Mouse (Mus musculus): ENCODE data around the gene Ppif. TPM values are rescaled to one million over a fixed set of nuclear protein-coding genes. Genes with fewer than 3 reads are reported as not detected.
A peak's percentile ranks its signal among the peaks of the same experiment; 100 is the strongest.

The Ppif gene
- polyA plus RNA-seq, 1 experiment from 2014 or later: 34.1 TPM

- Histone ChIP-seq H3K9me3 (no peaks in the 10 kb centered on the region), H3K9ac (no peak overlapping the region), H3K36me3 (peaks cover 40% of the 10 kb centered on the region), H3K4me3 (no peak overlapping the region), H3K27me3 (no peaks in the 10 kb centered on the region), H3K4me2 (no peak overlapping the region), H3K27ac (no peak overlapping the region), H3K4me1 (no peaks in the 10 kb centered on the region)
- ATAC-seq (ENCODE audit: insufficient number of reproducible peaks, insufficient read depth, low FRiP score, low TSS enrichment, low read depth): no peak
These were observed 8.0 kb downstream of the Ppif start for GRCm38 (mm10) chr14:25701986-25702385.

GRCm38 (mm10) chr14:25707691-25708181, 13.8 kb downstream of the Ppif start:
- Histone ChIP-seq H3K27ac (peak overlapping the region; percentile 64), H3K9ac (0 out of 2 replicates have a peak overlapping the region, but pooled peaks have one; percentile 6), H3K4me2 (no peak overlapping the region), H3K4me1 (peaks cover 33% of the 10 kb centered on the region), H3K27me3 (no peaks in the 10 kb centered on the region), H3K36me3 (no peaks in the 10 kb centered on the region), H3K4me3 (no peak overlapping the region), H3K9me3 (no peaks in the 10 kb centered on the region)
- 35% methylated on average over 5 of the region's 5 CpGs for WGBS
- ATAC-seq (ENCODE audit: insufficient number of reproducible peaks, insufficient read depth, low FRiP score, low TSS enrichment, low read depth): no peak

GRCm38 (mm10) chr14:25708451-25708850, 14.5 kb downstream of the Ppif start:
- Histone ChIP-seq H3K27me3 (no peaks in the 10 kb centered on the region), H3K4me1 (peaks cover 34% of the 10 kb centered on the region), H3K4me3 (no peak overlapping the region), H3K27ac (peak overlapping the region; percentile 64), H3K9me3 (no peaks in the 10 kb centered on the region), H3K9ac (no peak overlapping the region), H3K36me3 (no peaks in the 10 kb centered on the region), H3K4me2 (no peak overlapping the region)
- 52% methylated on average over 4 of the region's 4 CpGs for WGBS
- no peak for ATAC-seq (ENCODE audit: insufficient number of reproducible peaks, insufficient read depth, low FRiP score, low TSS enrichment, low read depth)

- no peaks in the 10 kb centered on the region for H3K27me3 ChIP-seq
- no peaks in the 10 kb centered on the region for H3K9me3 ChIP-seq
- 100% methylated on average over 2 of the region's 2 CpGs for WGBS
- no peak for ATAC-seq (ENCODE audit: insufficient number of reproducible peaks, insufficient read depth, low FRiP score, low TSS enrichment, low read depth)
- no peak overlapping the region for H3K4me3 ChIP-seq
- H3K36me3 ChIP-seq: 0 out of 2 replicates have a peak, but pooled peaks cover 2% of the 10 kb centered on the region
- H3K27ac ChIP-seq: peak overlapping the region; percentile 64; the same call in 1 of the 2 replicates
- no peak overlapping the region for H3K9ac ChIP-seq
- peaks cover 39% of the 10 kb centered on the region for H3K4me1 ChIP-seq
- H3K4me2 ChIP-seq: no peak overlapping the region
These were observed 15.0 kb downstream of the Ppif start for GRCm38 (mm10) chr14:25708917-25709316.

- no peak overlapping the region for H3K4me2 ChIP-seq
These were observed 16.1 kb downstream of the Ppif start for GRCm38 (mm10) chr14:25710073-25710472.

GRCm38 (mm10) chr14:25710681-25711080, 16.7 kb downstream of the Ppif start:
- H3K4me3 ChIP-seq: no peak overlapping the region
- H3K9me3 ChIP-seq: no peaks in the 10 kb centered on the region
- no peaks in the 10 kb centered on the region for H3K27me3 ChIP-seq
- WGBS: 66% methylated on average over 4 of the region's 4 CpGs
- H3K9ac ChIP-seq: no peak overlapping the region
- H3K4me1 ChIP-seq: peaks cover 45% of the 10 kb centered on the region
- ATAC-seq (ENCODE audit: insufficient number of reproducible peaks, insufficient read depth, low FRiP score, low TSS enrichment, low read depth): no peak
- no peak overlapping the region for H3K4me2 ChIP-seq
- peak overlapping the region; percentile 22; the same call in 1 of the 2 replicates for H3K27ac ChIP-seq
- H3K36me3 ChIP-seq: peaks cover 18% of the 10 kb centered on the region

More at GRCm38 (mm10) chr14:25710073-25710472, 16.1 kb downstream of the Ppif start:
- Histone ChIP-seq H3K4me3 (no peak overlapping the region), H3K9ac (no peak overlapping the region), H3K27ac (no peak overlapping the region), H3K36me3 (peaks cover 12% of the 10 kb centered on the region), H3K4me1 (peaks cover 45% of the 10 kb centered on the region), H3K9me3 (no peaks in the 10 kb centered on the region), H3K27me3 (no peaks in the 10 kb centered on the region)
- no peak for ATAC-seq (ENCODE audit: insufficient number of reproducible peaks, insufficient read depth, low FRiP score, low TSS enrichment, low read depth)
- WGBS: 64% methylated on average over 4 of the region's 4 CpGs

GRCm38 (mm10) chr14:25711177-25711576, 17.2 kb downstream of the Ppif start:
- ATAC-seq (ENCODE audit: insufficient number of reproducible peaks, insufficient read depth, low FRiP score, low TSS enrichment, low read depth): no peak
- H3K4me1 ChIP-seq: peaks cover 45% of the 10 kb centered on the region

GRCm38 (mm10) chr14:25711602-25712001, 17.6 kb downstream of the Ppif start:
- Histone ChIP-seq H3K27ac (no peak overlapping the region), H3K36me3 (peaks cover 27% of the 10 kb centered on the region), H3K9me3 (no peaks in the 10 kb centered on the region), H3K27me3 (no peaks in the 10 kb centered on the region), H3K4me2 (no peak overlapping the region), H3K4me1 (peaks cover 45% of the 10 kb centered on the region), H3K9ac (no peak overlapping the region), H3K4me3 (no peak overlapping the region)
- WGBS: 49% methylated on average over 8 of the region's 8 CpGs
- no peak for ATAC-seq (ENCODE audit: insufficient number of reproducible peaks, insufficient read depth, low FRiP score, low TSS enrichment, low read depth)

More at GRCm38 (mm10) chr14:25711177-25711576, 17.2 kb downstream of the Ppif start:
- no peaks in the 10 kb centered on the region for H3K9me3 ChIP-seq
- H3K27ac ChIP-seq: 0 out of 2 replicates have a peak overlapping the region, but pooled peaks have one; percentile 22
- no peak overlapping the region for H3K4me3 ChIP-seq
- whole genome bisulfite sequencing: 58% methylated on average over 7 of the region's 7 CpGs
- peaks cover 23% of the 10 kb centered on the region for H3K36me3 ChIP-seq
- no peaks in the 10 kb centered on the region for H3K27me3 ChIP-seq
- no peak overlapping the region for H3K4me2 ChIP-seq
- H3K9ac ChIP-seq: no peak overlapping the region

- H3K9ac ChIP-seq: no peak overlapping the region
- 7% methylated on average over 4 of the region's 4 CpGs for WGBS
- H3K27ac ChIP-seq: no peak overlapping the region
- no peak for ATAC-seq (ENCODE audit: insufficient number of reproducible peaks, insufficient read depth, low FRiP score, low TSS enrichment, low read depth)
- no peak overlapping the region for H3K4me2 ChIP-seq
- H3K36me3 ChIP-seq: peaks cover 42% of the 10 kb centered on the region
- no peaks in the 10 kb centered on the region for H3K27me3 ChIP-seq
- no peak overlapping the region for H3K4me3 ChIP-seq
- H3K9me3 ChIP-seq: no peaks in the 10 kb centered on the region
- peaks cover 50% of the 10 kb centered on the region for H3K4me1 ChIP-seq
These were observed 19.5 kb downstream of the Ppif start for GRCm38 (mm10) chr14:25713443-25713842.

GRCm38 (mm10) chr14:25716528-25716927, 22.6 kb downstream of the Ppif start:
- H3K27ac ChIP-seq: no peak overlapping the region
- H3K9me3 ChIP-seq: no peaks in the 10 kb centered on the region
- peaks cover 62% of the 10 kb centered on the region for H3K36me3 ChIP-seq
- peaks cover 41% of the 10 kb centered on the region for H3K4me1 ChIP-seq
- no peak overlapping the region for H3K4me3 ChIP-seq
- H3K4me2 ChIP-seq: no peak overlapping the region
- no peak overlapping the region for H3K9ac ChIP-seq
- no peak for ATAC-seq (ENCODE audit: insufficient number of reproducible peaks, insufficient read depth, low FRiP score, low TSS enrichment, low read depth)
- H3K27me3 ChIP-seq: no peaks in the 10 kb centered on the region
- 90% methylated on average over 1 of the region's 1 CpGs for WGBS

GRCm38 (mm10) chr14:25717718-25718117, 23.8 kb downstream of the Ppif start:
- Histone ChIP-seq H3K4me2 (no peak overlapping the region), H3K9ac (no peak overlapping the region), H3K9me3 (no peaks in the 10 kb centered on the region), H3K4me1 (peaks cover 37% of the 10 kb centered on the region), H3K27ac (peak overlapping the region; percentile 48; the same call in 1 of the 2 replicates), H3K4me3 (no peak overlapping the region), H3K36me3 (peaks cover 66% of the 10 kb centered on the region), H3K27me3 (no peaks in the 10 kb centered on the region)
- ATAC-seq (ENCODE audit: insufficient number of reproducible peaks, insufficient read depth, low FRiP score, low TSS enrichment, low read depth): no peak
- 72% methylated on average over 8 of the region's 8 CpGs for WGBS

- Histone ChIP-seq H3K27me3 (no peaks in the 10 kb centered on the region), H3K9ac (no peak overlapping the region), H3K36me3 (peaks cover 66% of the 10 kb centered on the region), H3K4me3 (no peak overlapping the region), H3K4me1 (peaks cover 36% of the 10 kb centered on the region), H3K4me2 (peak overlapping the region; percentile 12; the same call in 1 of the 2 replicates), H3K9me3 (no peaks in the 10 kb centered on the region), H3K27ac (peak overlapping the region; percentile 62)
- ATAC-seq (ENCODE audit: insufficient number of reproducible peaks, insufficient read depth, low FRiP score, low TSS enrichment, low read depth): no peak
- WGBS: 0% methylated on average over 2 of the region's 2 CpGs
These were observed 24.5 kb downstream of the Ppif start for GRCm38 (mm10) chr14:25718471-25718870.
